Mouse (Mus musculus) gastrocnemius, postnatal 4 days (tissue): Measurements from ENCODE around the gene Slpi. TPM values are rescaled to one million over a fixed set of nuclear protein-coding genes. Genes with fewer than 3 reads are reported as not detected.
"Not testable (repeated sequence)": the region's sequence is repeated elsewhere in the genome, so short reads cannot be mapped to it uniquely, and the experiment has no call there.

Experiments
- DNase-seq, 2 experiments: peaks; one replicate each; pipeline ENCODE4 v3.0.0; 2021 to 2022; ENCODE audit warnings: low spot score in 2 of 2, mixed read lengths in 2 of 2
- total RNA-seq, 2 experiments: library from RNA; stranded (reverse); gene quantifications; 2 replicates each; pipeline ENCODE4 v1.2.3; 2021

Slpi gene
- total RNA-seq, 2 experiments from 2014 or later = 0.57 to 0.76 TPM

- no peak for DNase-seq
These were observed 7.2 kb downstream of the Slpi start for GRCm38 (mm10) chr2:164381726-164382125.

GRCm38 (mm10) chr2:164377478-164378426 lies 11.1 kb downstream of the Slpi start:
- no peak for DNase-seq

GRCm38 (mm10) chr2:164373187-164373586 lies 15.7 kb downstream of the Slpi start:
- DNase-seq = no peak

- no peak for DNase-seq
These were observed 16.4 kb downstream of the Slpi start for GRCm38 (mm10) chr2:164372408-164373053.

GRCm38 (mm10) chr2:164371371-164371770 lies 17.5 kb downstream of the Slpi start:
- DNase-seq = no peak

- DNase-seq = no peak
These were observed 20.2 kb downstream of the Slpi start for GRCm38 (mm10) chr2:164368620-164369105.

GRCm38 (mm10) chr2:164366947-164367346 lies 21.9 kb downstream of the Slpi start:
- DNase-seq = no peak

- no peak for DNase-seq
These were observed 27.8 kb downstream of the Slpi start for GRCm38 (mm10) chr2:164360974-164361657.

- no peak for DNase-seq
These were observed 29.2 kb downstream of the Slpi start for GRCm38 (mm10) chr2:164359668-164360067.

GRCm38 (mm10) chr2:164359031-164359430 lies 29.9 kb downstream of the Slpi start:
- no peak for DNase-seq

GRCm38 (mm10) chr2:164358373-164358772 lies 30.5 kb downstream of the Slpi start:
- DNase-seq = no peak

GRCm38 (mm10) chr2:164356177-164356967 lies 32.5 kb downstream of the Slpi start:
- no peak for DNase-seq

- DNase-seq = no peak
These were observed 35.5 kb downstream of the Slpi start for GRCm38 (mm10) chr2:164353356-164353755.

GRCm38 (mm10) chr2:164352697-164353096 lies 36.2 kb downstream of the Slpi start:
- DNase-seq = no peak

GRCm38 (mm10) chr2:164348980-164349379 lies 39.9 kb downstream of the Slpi start:
- DNase-seq = peak in 1 of 2 experiments; percentile 22

GRCm38 (mm10) chr2:164347697-164348096 lies 41.2 kb downstream of the Slpi start:
- DNase-seq = not testable (repeated sequence)

- DNase-seq = not testable (repeated sequence)
These were observed 45.2 kb downstream of the Slpi start for GRCm38 (mm10) chr2:164343732-164344131.

- DNase-seq = not testable (repeated sequence)
These were observed 56.5 kb downstream of the Slpi start, which contains the start of gene Svs5 for GRCm38 (mm10) chr2:164332440-164332839. Gene Svs5, plus strand, starts transcription at chr2:164332740.

- DNase-seq = no peak
These were observed 67.9 kb downstream of the Slpi start for GRCm38 (mm10) chr2:164320983-164321382.

- not testable (repeated sequence) for DNase-seq
These were observed 72.4 kb downstream of the Slpi start, which contains the start of gene Svs6 for GRCm38 (mm10) chr2:164316451-164316850. Gene Svs6, plus strand, starts transcription at chr2:164316751.
